Mouse (Mus musculus): ENCODE measurements around the gene Zfp36l2. TPM values are rescaled to one million over a fixed set of nuclear protein-coding genes. Genes with fewer than 3 reads are reported as not detected.

Gene Zfp36l2
- total RNA-seq, 2 experiments from 2014 or later, result 18.7 to 22.8 TPM

DNA sequence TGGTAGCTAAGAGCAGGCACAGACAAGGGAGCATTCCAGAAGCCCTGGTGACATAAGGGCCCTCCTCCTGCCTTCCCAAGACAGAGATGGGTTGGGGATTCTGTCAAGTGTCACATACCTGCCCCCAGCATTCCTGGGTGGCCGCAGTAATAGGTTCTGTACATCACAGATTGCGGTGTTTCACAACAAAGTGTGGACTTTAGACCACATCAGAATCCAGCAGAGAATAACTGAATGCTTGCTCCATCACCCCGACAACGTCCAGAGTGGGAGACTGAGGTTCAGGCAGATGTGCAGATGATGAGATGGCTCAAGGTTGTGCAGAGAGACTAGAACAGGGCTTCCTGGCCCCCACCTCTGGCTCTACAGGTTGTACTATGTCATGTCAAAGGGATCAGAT is 51.5 kb downstream of the Zfp36l2 start:
- DNase-seq, result no peak

DNA sequence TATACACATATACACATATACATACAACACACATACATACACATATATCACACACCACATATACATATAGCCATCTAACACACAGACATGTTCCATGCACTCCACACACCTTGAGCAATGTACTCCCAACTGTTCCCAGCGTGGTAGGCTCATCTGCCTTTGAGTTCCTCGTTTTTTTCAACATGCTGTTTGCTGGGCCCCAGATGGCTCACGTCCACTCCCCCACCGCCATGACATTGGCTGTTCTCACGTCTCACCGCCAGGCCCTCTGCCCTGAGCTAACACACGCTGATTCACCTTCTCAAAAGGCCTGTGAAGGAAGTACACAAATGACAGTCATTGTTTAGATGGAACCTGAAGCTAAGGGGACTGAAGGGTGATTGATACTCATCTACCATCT is 52.5 kb downstream of the Zfp36l2 start:
- no peak for DNase-seq

Measured in heart, adult 18-20 months (tissue).